Comparison of ENCODE assay signal across 8 mouse cellular contexts in the genomic region with DNA sequence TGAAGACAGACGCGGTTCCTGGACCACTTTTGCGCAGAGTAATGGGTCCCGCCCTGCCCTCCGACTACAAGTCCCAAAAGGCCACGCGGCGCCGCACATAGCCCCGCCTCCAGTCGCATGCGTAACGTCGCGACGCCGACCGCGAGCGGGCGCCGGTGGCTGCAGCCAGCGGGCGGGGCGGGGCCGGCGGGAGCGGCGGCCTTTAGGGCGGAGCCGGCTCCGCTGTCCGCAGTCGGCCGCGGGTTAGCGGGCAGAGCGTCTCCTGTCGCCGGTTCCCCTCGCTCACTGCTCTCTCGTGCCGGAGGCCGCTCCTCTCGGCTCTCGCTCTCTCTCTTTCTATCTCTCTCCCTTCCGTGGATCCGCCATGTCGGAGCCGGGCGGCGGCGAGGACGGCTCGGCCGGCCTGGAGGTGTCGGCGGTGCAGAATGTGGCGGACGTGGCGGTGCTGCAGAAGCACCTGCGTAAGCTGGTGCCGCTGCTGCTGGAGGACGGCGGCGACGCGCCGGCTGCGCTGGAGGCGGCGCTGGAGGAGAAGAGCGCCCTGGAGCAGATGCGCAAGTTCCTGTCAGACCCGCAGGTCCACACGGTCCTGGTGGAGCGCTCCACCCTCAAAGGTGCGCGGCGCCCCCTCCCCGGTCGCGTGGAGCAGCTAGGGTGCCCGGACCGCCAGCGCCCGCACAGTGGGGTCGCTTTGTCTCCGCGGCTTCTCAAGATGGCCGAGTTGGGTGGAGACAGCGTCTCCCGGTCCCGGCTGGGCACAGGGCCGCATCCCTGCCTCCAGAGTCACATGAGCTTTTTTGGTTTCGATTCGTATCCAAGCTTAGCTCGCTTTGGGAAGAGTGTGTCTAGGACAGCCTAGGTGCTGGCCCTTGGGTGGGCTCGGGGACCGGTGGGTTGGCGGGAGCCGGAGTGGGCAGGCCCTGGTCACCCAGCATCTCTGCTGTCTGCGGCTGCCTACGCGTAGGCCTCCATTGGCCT. TPM values are rescaled to one million over a fixed set of nuclear protein-coding genes. Genes with fewer than 3 reads are reported as not detected.
A peak's percentile ranks its signal among the peaks of the same experiment; 100 is the strongest.
DNase-seq lines count a peak whose midpoint lies in the region; ATAC-seq and TF ChIP-seq lines count a peak whose summit lies in the region.

TSS of gene Dync1h1 (plus strand) at position 212 of the 978 bp plus-strand sequence.

- H3ac ChIP-seq in C2C12 (ENCODE audit: control insufficient read depth, insufficient read length, low read depth), result peak within 1 kb of the TSS; percentile 99

- no peaks in the 10 kb centered on the region for H3K27me3 ChIP-seq in C2C12 (ENCODE audit: control insufficient read depth, insufficient read depth, insufficient read length)
- H3K27me3 ChIP-seq in erythroblast, embryonic 14.5 days (ENCODE audit: control insufficient read depth), result peaks cover 20% of the 10 kb centered on the region
- peaks cover 9% of the 10 kb centered on the region for H3K27me3 ChIP-seq in heart, embryonic 12.5 days (replicated peaks)
- H3K27me3 ChIP-seq in kidney, postnatal 0 days (ENCODE audit: insufficient read depth, low read length), result no peaks in the 10 kb centered on the region
- no peaks in the 10 kb centered on the region for H3K27me3 ChIP-seq in liver, embryonic 11.5 days (replicated peaks; ENCODE audit: control insufficient read depth, insufficient read depth, low read length)
- H3K27me3 ChIP-seq in stomach, embryonic 14.5 days (ENCODE audit: control insufficient read depth, insufficient read depth, low read length), result no peaks in the 10 kb centered on the region

- DNase-seq in brain, embryonic 14.5 days (ENCODE audit: low read depth), result peak; percentile 96
- DNase-seq in kidney, postnatal 0 days (ENCODE audit: low spot score), result peak; percentile 93
- DNase-seq in liver, embryonic 11.5 days (ENCODE audit: low spot score), result peak; percentile 92
- DNase-seq in naive thymus-derived CD4-positive, alpha-beta T cell, adult 2 months (ENCODE audit: low read depth), result peak; percentile 93

- no peaks in the 10 kb centered on the region for H3K9me3 ChIP-seq in erythroblast, embryonic 14.5 days (ENCODE audit: control insufficient read depth, low read length)
- H3K9me3 ChIP-seq in heart, embryonic 12.5 days (replicated peaks), result no peaks in the 10 kb centered on the region
- H3K9me3 ChIP-seq in kidney, postnatal 0 days (replicated peaks; ENCODE audit: low read length), result no peaks in the 10 kb centered on the region
- H3K9me3 ChIP-seq in liver, embryonic 11.5 days (ENCODE audit: control insufficient read depth, low read length), result no peaks in the 10 kb centered on the region
- H3K9me3 ChIP-seq in stomach, embryonic 14.5 days (ENCODE audit: control insufficient read depth, low read depth, low read length), result no peaks in the 10 kb centered on the region

- TF ChIP-seq POLR2A in brain, embryonic 14.5 days (IDR thresholded peaks at IDR 0.05; ENCODE audit: borderline replicate concordance, extremely low read depth, insufficient read depth, insufficient read length, poor library complexity, severe bottlenecking), result peak; percentile 99

- H3K79me2 ChIP-seq in C2C12 (ENCODE audit: control insufficient read depth, insufficient read depth), result peaks cover 53% of the 10 kb centered on the region

- under 1% methylated on average over 101 of the region's 105 CpGs for WGBS in heart, embryonic 12.5 days
- under 1% methylated on average over 101 of the region's 105 CpGs for WGBS in kidney, postnatal 0 days
- WGBS in liver, embryonic 11.5 days, result under 1% methylated on average over 105 of the region's 105 CpGs
- WGBS in stomach, embryonic 14.5 days, result under 1% methylated on average over 102 of the region's 105 CpGs

- H3K79me3 ChIP-seq in C2C12 (ENCODE audit: low read depth), result peaks cover 47% of the 10 kb centered on the region

- peak; percentile 97 for ATAC-seq in heart, embryonic 12.5 days (ENCODE audit: insufficient number of reproducible peaks, low FRiP score)
- ATAC-seq in kidney, postnatal 0 days (replicated peaks; ENCODE audit: low FRiP score, low read depth), result peak; percentile 88
- peak; percentile 94 for ATAC-seq in liver, embryonic 11.5 days (replicated peaks; ENCODE audit: low FRiP score)
- peak; percentile 93 for ATAC-seq in stomach, embryonic 14.5 days (ENCODE audit: insufficient number of reproducible peaks, insufficient read depth, low FRiP score, low read depth)

- peaks cover 44% of the 10 kb centered on the region for H3K4me1 ChIP-seq in erythroblast, embryonic 14.5 days (ENCODE audit: control insufficient read depth)
- H3K4me1 ChIP-seq in heart, embryonic 12.5 days (replicated peaks), result peaks cover 26% of the 10 kb centered on the region
- peaks cover 18% of the 10 kb centered on the region; the same call in 1 of the 2 replicates for H3K4me1 ChIP-seq in kidney, postnatal 0 days (replicated peaks; ENCODE audit: insufficient read depth, low read length)
- H3K4me1 ChIP-seq in liver, embryonic 11.5 days (replicated peaks; ENCODE audit: control insufficient read depth, insufficient read depth, low read length), result peaks cover 6% of the 10 kb centered on the region
- H3K4me1 ChIP-seq in stomach, embryonic 14.5 days (ENCODE audit: control insufficient read depth, insufficient read depth, low read length), result peaks cover 11% of the 10 kb centered on the region

- H3K4me3 ChIP-seq in C2C12 (ENCODE audit: insufficient read depth, poor library complexity, severe bottlenecking), result peak within 1 kb of the TSS; percentile 96
- peak within 1 kb of the TSS; percentile 100 for H3K4me3 ChIP-seq in erythroblast, embryonic 14.5 days (replicated peaks)
- peak within 1 kb of the TSS; percentile 99 for H3K4me3 ChIP-seq in heart, embryonic 12.5 days
- H3K4me3 ChIP-seq in kidney, postnatal 0 days (replicated peaks; ENCODE audit: low read depth, low read length), result peak within 1 kb of the TSS; percentile 85
- peak within 1 kb of the TSS; percentile 98 for H3K4me3 ChIP-seq in liver, embryonic 11.5 days (ENCODE audit: low read depth, low read length)
- H3K4me3 ChIP-seq in stomach, embryonic 14.5 days (ENCODE audit: low read depth, low read length), result peak within 1 kb of the TSS; percentile 98

- H3K9ac ChIP-seq in heart, embryonic 12.5 days, result peak within 1 kb of the TSS; percentile 99
- peak within 1 kb of the TSS; percentile 94 for H3K9ac ChIP-seq in kidney, postnatal 0 days (ENCODE audit: low read depth, low read length)
- peak within 1 kb of the TSS; percentile 97 for H3K9ac ChIP-seq in liver, embryonic 11.5 days (ENCODE audit: low read depth, low read length)
- peak within 1 kb of the TSS; percentile 90 for H3K9ac ChIP-seq in stomach, embryonic 14.5 days (replicated peaks; ENCODE audit: low read depth, low read length)

- peaks cover 5% of the 10 kb centered on the region for H3K36me3 ChIP-seq in C2C12 (ENCODE audit: control insufficient read depth, insufficient read depth)
- peaks cover 16% of the 10 kb centered on the region for H3K36me3 ChIP-seq in erythroblast, embryonic 14.5 days (ENCODE audit: control insufficient read depth)
- H3K36me3 ChIP-seq in heart, embryonic 12.5 days, result no peaks in the 10 kb centered on the region
- H3K36me3 ChIP-seq in kidney, postnatal 0 days (ENCODE audit: insufficient read depth, low read length), result 0 out of 2 replicates have a peak, but pooled peaks cover 3% of the 10 kb centered on the region
- H3K36me3 ChIP-seq in liver, embryonic 11.5 days (ENCODE audit: control insufficient read depth, insufficient read depth, low read length), result no peaks in the 10 kb centered on the region
- H3K36me3 ChIP-seq in stomach, embryonic 14.5 days (ENCODE audit: control insufficient read depth, insufficient read depth, low read length), result no peaks in the 10 kb centered on the region

- no peak for TF ChIP-seq CTCF in C2C12 (IDR thresholded peaks at IDR 0.05; ENCODE audit: control insufficient read depth, insufficient read depth, insufficient read length)
- no peak for TF ChIP-seq CTCF in brain, embryonic 14.5 days (IDR thresholded peaks at IDR 0.05; ENCODE audit: borderline replicate concordance, extremely low read depth, insufficient read depth, insufficient read length)
- no peak for TF ChIP-seq CTCF in kidney, postnatal 0 days (IDR thresholded peaks at IDR 0.05; ENCODE audit: low read depth)

- H3K27ac ChIP-seq in heart, embryonic 12.5 days (ENCODE audit: poor library complexity, severe bottlenecking), result peak within 1 kb of the TSS; percentile 99
- peak within 1 kb of the TSS; percentile 95 for H3K27ac ChIP-seq in kidney, postnatal 0 days
- H3K27ac ChIP-seq in liver, embryonic 11.5 days (ENCODE audit: low read depth, low read length), result peak within 1 kb of the TSS; percentile 94
- H3K27ac ChIP-seq in stomach, embryonic 14.5 days (ENCODE audit: low read length), result peak within 1 kb of the TSS; percentile 97

- peak within 1 kb of the TSS; percentile 88 for H3K4me2 ChIP-seq in heart, embryonic 12.5 days
- H3K4me2 ChIP-seq in kidney, postnatal 0 days (ENCODE audit: low read length), result peak within 1 kb of the TSS; percentile 76
- peak within 1 kb of the TSS; percentile 72 for H3K4me2 ChIP-seq in liver, embryonic 11.5 days
- peak within 1 kb of the TSS; percentile 89 for H3K4me2 ChIP-seq in stomach, embryonic 14.5 days (replicated peaks; ENCODE audit: low read depth, low read length)

TF ChIP-seq in C2C12, 6 proteins besides CTCF, POLR2A, EP300 and RAD21:
- TF ChIP-seq FOSL1 (IDR thresholded peaks at IDR 0.05; ENCODE audit: insufficient read depth, low read length, poor library complexity, severe bottlenecking) (no peak), USF1 (IDR thresholded peaks at IDR 0.05; ENCODE audit: low read depth) (peak; percentile 38), MYOD1 (IDR thresholded peaks at IDR 0.05; ENCODE audit: control insufficient read depth, insufficient read length, low read depth) (no peak), MAX (IDR thresholded peaks at IDR 0.05) (no peak)

RNA-seq across cellular contexts. Expression of gene Dync1h1, which starts in this region (rescaled TPM):
- polyA plus RNA-seq in C2C12 (2012; fragmentation: generic; extraction: Trizol), result 83.5 TPM
- 300 and 496 TPM in 2 replicates for polyA plus RNA-seq in brain, embryonic 14.5 days (2012; rRNA removed)
- polyA plus RNA-seq in erythroblast, embryonic 14.5 days (2012), result 38.7 and 45.7 TPM in 2 replicates
- polyA plus RNA-seq in heart, embryonic 12.5 days (2016; fragmentation: Nextera tagmentation; extraction: Ambion mirVana), result 48.2 and 61.5 TPM in 2 replicates
- polyA plus RNA-seq in kidney, postnatal 0 days (2015; fragmentation: Nextera tagmentation; extraction: Ambion mirVana), result 33.2 and 38.1 TPM in 2 replicates
- polyA plus RNA-seq in liver, embryonic 11.5 days (2014; fragmentation: Nextera tagmentation; extraction: Ambion mirVana), result 36.0 and 38.9 TPM in 2 replicates
- 67.7 and 70.6 TPM in 2 replicates for polyA plus RNA-seq in stomach, embryonic 14.5 days (2014; fragmentation: Nextera tagmentation; extraction: Ambion mirVana)

Comparison
In these comparisons a context has a peak if more than half of its experiments do, and no peak if none do; other contexts are left out.
1. Peak in every context shown above with its lines: DNase-seq, ATAC-seq, H3K4me3 ChIP-seq and H3K27ac ChIP-seq.